Mouse (Mus musculus) ZHBTc4 (cell line): ENCODE results near the gene Cct2.
A peak's percentile ranks its signal among the peaks of the same experiment; 100 is the strongest.

Experiments used
- DNase-seq: peaks from one replicate; pipeline ENCODE4 v3.0.0-alpha.2; 2011; ENCODE audit warnings: low read depth, low spot score

The Cct2 gene

DNA sequence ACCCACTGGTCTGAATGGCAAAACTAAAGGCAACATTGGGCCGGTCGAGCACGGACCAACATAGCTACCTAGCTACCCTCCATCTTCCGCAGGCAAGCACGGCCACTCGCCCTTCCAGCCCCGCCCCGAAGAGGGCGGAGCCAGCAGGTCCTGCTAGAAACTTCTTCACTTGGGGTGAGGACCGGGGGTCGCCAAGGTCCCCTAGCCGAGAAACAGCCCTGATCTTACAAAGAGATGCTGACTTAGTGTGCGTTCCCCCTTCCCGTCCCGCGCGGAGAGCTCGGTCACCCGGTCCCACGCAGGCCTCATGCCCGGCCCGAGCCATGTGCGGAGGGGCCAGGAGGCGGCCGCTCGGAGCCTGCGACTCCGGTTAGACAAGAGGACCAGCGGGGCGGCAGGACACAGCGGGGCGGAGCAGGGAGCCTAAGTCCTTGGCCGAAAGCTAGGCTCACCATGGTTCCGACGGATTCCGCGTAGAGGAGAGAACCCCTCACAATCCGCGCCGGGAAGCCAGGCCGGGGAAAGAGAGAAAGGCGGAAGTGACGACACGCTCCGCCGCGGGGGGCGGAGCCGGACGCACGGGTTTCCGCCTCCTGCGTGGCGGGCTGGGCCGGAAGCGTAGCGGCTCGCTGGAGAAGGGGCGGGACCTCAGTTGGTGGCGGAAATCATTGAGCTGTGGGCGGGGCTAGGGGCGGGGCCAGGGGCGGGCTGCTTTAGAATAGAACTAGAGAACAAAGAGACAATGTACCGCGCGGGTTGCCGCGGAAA is at the start of gene Cct2:
TSS of gene Cct2 (minus strand) at position 561 of the 768 bp plus-strand sequence.
- DNase-seq, result peak; percentile 99

DNA sequence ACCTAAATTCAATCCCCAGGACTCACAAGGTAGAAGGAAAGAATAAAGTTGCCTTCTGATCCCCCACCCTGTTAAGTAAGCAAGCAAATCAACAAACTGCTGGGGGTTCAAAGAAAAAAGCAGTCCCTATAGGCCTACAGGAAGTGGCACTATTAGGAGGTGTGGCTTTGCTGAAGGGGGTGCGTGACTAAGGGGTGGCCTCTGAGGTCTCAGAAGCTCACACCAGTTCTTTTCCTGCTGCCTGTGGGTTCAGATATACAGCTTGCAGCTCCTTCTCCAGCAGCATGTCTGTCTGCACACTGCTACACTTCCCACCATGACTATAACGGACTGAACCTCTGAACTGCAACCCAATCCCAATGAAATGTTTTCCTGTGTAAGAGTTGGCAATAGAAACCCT is 48.9 kb upstream of the Cct2 start:
- no peak for DNase-seq

DNA sequence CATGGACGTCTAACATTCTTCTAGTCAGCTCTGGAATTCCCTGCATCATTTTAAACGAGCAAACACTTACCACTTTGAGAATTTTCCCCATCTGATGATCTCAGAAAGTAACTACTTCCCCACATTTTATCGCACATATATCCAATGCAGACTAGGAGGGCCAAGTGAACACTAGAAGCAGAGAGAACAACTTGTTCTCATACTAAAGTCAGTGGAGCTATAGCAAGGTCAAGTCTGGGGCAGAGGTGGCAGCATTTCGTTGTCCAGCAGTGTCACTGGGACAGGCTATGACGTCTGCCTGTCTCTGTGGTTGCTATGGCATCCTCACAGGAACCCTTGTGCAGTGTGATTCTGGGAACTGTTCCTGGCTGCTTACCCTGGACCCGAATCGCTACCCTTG is 47.8 kb upstream of the Cct2 start:
- DNase-seq, result no peak

DNA sequence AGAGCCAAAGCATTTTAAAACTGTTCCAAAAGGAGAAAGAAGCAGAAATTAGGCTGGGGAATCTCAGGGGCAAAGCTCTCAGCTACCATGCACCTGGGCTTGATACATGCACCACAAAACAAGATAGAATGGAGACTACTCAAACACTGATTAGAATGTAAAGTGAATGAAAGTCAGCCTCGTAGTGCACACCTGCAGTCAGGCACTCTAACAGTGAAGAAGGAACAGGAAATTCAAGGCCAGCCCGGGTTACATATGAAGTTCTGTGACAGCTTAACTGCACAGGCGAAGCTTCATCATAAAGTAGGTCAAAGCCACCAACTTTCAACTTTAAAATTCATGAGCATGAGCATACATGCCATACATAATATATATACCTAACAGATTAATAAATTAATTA is 46.7 kb upstream of the Cct2 start:
- DNase-seq, result no peak

DNA sequence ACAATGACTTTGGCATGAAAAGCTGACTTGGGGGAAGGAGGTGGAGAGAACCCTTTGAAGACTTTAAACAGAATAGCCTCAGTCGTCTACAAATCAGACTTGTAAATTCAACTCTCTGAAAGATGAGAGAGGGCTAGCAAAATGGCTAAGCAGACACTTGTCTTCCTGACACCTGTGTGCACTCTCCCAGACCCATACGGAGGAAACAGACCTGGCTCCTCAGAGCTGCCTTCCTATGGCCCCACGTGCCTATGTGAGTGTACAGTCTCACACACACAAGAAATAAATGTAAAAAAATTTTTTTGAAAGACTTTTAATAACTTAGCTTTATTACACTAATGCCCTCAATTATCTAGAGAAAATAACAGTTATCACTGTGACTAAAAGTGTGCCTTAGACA is 43.1 kb upstream of the Cct2 start:
- no peak for DNase-seq

DNA sequence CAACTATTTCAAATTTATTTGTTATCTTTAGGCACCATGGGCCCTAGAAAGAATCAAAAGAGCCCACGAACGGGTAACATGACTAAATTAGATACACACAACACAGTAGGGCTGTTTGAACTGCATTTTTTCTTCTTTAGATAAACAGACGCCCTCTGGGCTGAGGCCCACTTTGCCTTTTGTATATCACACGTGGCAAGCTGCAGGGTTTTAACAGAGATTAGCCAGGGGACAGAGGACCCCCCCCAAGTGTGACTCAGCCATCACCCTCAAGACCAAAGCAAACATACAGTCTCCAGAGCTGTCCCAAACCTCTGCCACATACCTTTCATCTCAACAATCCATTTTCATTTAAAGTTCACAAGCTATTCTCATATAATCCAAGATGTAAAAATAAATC is 42.6 kb upstream of the Cct2 start:
- DNase-seq, result no peak

DNA sequence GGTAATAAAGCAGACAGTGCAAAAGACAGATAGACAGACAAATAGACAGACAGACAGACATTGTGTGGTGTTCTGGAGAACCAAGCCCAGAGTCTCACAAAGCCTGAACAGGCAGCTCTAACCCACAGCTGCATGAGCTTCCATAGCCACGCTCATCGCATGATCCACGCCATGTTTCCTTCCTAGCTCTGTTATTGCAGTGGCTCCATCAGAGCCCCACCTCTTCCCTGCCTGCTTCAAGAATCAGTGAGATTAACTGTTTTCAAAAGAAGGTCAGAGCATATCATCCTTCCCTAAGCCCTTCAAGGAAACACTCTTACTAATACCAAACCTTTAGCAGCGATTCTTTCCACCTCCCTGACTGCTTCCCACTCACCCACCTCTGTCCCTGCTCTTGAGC is 41.4 kb upstream of the Cct2 start:
- no peak for DNase-seq

DNA sequence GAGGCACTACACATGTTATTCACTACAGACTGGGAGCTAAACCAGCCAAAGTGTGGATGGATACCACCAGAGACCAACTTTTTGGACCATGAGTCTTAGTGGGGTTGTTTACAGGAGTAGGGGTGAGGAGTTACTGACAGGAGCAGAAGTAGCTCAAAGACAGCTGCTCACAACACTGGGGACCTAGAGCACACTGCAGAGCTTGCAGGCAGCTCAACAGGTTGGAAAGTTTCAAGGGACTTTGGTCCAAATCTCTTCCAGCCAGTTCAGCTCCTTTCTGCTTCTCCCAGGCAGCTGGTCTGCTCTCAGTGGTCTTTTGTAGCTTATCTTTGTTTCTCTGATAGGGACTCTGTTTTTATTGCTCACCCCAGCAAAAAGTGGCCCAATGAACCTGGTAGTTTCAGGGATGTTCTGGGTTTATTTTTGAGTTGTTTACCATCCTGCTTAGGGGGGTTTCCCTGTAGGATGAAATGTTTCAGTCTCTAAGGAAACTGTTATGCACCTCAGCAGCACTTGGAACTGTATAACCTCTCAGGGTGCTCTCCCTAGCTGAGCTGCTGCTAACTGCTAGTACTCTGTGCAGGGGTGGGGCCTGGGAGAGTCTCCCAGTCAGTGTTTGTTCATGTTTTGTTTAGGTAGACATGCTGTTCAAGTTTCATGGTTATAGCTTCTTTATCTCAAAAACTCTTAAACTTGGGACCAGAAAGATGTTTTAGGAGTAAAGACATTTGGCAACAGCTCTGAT is 40.4 kb upstream of the Cct2 start:
- no peak for DNase-seq

DNA sequence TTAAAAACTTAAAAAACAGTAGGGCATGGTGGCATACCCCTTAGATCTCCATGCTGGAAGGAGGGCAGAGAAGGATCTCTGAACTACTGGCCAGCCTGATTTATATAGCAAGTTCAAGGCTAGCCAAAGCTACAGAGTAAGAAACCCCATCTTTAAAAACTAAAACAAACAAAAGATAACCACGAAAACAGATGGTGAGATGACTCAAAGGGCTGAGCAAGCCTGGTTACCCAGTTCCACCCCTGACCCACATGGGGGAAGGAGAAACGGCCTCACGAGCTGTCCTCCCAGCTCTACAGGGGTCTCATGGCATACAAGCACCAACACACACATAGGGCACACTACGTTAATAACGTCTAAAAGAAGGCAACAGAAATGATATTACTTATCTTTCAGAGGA is 36.6 kb upstream of the Cct2 start:
- DNase-seq, result no peak

DNA sequence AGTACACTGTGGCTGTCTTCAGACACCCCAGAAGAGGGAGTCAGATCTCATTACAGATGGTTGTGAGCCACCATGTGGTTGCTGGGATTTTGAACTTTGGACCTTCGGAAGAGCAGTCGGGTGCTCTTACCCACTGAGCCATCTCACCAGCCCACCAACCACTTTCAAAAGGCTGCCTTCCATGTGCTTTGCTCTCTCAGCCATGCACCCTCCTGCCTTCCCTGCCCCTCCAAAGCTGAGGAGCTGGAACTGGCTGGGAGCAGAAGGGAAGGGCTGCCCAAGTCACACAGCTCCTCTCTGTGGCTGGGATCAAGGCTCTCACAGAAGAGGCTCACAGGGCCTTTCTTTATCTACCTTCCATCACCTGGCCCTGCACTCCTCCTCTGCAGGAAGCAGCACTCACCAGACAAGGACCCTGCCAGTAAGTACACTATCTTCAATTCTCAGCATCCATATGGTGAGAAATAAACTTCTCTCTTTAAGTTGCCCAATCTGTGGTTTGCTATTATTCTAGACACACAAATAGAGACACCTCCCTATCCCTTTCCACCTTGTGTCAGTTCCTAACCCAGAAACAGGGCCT is 33.6 kb upstream of the Cct2 start:
- no peak for DNase-seq

DNA sequence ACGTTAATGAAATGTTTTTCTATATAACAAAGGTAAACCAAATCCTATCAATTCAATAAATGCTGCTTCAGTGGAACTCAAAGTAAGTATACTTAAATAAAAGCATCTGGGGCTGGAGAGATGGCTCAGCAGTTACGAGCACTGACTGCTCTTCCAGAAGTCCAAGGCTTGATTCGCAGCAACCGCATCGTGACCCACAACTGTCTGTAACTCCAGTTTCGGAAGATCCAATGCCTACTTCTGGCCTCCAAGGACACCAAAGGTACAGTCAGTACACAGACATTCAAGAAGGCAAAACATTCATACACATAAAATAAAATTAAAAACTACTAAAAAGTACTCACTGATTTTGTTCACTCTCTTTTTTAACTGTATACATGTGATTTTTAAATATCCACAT is 32.5 kb upstream of the Cct2 start:
- no peak for DNase-seq

DNA sequence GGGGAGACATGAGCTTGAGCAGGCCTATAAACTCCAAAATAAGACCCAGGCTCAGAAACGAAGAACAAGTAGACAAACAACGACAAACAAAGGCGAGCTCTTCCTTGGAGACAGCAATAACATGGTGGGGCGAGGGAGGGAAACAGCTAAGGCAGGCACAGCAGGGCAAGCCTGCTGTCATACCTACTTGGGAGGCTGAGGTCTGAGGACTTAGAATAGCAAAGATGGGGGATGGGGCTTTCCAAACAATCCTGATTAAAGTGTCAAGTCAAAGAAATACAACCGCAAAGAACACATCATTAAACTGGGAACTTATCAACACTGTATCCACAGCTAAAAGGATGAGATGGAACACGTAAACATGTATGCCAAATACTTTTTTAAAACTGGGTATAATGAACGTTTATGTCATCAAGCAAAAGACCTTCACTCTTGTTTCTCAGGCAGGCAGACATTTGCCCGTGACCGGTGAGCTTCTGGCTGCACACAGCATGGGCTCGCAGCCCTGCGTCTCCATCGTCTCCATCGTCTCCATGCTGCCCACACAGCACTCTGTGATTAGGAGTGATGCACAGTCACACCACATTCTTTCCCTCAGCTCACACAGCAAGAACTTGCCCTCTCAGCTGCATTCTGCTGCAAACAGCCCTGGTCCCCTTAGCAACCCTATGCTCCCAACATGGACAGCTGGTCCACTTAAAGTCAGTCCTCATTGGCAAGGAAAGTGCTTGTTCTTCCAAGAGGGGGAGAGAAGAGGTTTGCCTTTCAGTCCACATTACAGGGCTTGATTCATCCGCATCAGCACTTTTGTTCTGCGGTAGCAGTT is 31.1 kb upstream of the Cct2 start:
- no peak for DNase-seq

DNA sequence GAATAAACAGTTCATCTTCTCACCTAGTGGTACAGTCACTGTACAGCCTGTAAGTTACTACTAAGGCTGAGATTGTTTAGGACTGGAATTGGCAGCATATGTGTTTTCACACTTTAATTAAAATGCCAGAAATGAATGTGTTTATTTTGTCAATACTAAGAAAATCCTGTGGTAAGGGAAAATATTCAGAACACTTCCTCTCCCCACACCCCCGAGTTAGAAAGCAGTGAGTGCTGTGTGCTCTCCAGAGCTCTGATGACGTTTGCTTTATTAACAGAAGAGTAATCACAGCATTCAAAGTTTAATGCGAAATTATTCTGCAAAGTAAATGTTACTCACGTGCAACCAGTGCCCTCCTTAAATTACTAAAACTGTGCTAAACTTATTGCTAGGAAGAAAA is 26.0 kb upstream of the Cct2 start:
- no peak for DNase-seq

DNA sequence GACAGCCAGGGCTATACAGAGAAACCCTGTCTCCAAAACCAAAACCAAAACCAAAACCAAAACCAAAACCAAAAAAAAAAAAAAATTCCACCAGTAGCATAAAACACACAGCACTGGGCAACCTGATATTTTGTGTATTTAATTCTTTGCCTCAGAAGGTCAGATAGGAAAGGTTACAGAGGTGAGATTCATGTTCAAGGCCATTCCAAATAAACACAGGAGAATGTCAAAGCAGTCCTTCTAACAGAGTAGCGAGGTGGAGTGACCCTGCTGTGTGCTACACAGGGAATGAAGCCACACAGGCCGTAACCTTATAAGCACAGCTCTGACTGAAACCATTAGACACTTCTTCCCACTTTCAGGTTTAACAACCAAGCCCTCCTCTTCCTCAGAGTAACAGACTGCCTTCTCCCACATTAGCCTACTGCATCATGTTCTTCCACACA is 18.3 kb upstream of the Cct2 start:
- no peak for DNase-seq

DNA sequence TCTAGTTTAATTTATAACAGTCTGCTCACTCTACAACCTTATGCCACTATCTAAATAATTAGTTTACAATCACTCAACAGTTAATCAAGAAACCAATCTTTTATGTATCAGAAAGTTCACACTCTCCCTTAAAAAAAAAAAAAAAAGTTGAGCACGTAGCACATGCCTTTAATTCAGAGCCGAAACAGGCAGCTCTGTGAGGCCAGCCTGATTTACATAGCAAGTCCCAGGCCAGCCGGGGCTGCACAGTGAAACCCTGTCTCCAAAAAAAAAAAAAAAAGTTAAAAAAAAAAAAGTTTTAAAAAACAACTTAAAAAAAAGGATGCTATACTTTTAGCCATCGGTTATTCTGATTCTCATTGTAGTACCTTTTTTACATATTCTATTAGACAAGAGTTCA is 17.7 kb upstream of the Cct2 start:
- no peak for DNase-seq

DNA sequence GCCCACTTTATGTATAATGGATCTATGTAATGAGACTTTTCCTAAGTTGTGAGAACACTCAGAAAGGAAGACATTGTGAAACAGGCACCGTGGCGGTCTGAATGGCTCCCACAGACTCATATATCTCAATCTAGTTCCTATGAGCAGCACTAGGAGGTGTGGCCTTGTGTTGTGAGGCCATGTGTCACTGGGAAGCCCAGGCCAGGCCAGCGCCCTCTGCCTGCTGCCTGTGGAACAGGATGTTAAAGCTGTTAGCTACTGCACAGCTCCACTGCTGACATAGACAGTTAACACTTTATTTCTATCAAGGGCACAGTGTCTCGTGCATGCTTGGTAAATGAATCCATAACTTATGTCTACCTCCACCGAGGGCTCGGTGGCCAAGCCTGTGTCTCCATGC is 14.7 kb upstream of the Cct2 start:
- peak; percentile 78 for DNase-seq

DNA sequence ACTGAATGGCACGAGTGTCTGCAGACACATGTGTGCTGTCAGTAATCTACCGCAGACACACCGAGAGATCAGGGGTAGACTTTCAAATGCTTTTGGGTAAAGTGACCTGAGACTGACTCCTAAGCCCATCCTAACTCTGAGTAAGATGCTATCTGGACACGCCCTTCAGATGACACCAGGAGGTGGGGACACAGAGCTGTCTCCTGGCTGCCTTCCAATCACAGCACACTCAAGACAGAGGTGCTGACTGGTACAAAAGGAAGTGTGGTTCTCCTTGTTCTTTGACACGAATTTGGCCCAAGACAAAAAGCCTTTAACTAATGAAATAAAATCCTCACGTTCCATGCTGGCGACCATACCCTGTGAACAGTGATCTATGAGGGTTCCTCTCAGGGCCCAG is 9.6 kb upstream of the Cct2 start:
- DNase-seq, result peak; percentile 39

DNA sequence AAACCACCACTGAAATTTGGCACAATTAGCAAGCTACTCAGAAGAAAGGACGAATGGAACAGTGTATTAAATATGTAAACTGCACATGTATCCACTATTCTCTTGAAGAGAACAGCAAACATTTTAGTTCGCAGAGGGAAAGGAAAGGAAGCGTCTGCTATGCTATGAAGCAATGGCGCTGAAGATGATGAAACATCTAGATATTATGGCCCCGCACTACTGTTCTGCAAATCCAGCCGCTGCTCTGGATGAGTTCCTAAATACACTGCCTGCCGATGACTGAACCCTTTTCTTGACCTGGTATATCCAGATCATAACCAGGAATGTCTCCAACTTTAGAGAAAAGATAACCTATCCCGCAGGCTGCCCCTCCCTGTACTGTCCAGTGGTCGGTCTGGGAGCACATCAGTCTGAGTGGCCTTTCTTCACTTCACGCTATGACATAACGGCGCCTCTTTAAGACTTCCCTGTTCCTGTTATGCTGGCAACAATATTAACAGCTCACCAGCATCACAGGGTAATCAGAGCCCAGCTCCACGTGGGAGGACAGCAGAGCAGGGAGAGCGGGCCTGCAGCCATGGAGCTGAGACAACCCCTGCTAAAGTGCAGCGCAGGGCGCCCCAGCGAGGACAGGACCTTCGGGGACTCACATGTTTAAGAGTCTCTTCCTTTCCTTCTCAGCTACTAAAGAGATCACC is 8.7 kb upstream of the Cct2 start:
- no peak for DNase-seq

DNA sequence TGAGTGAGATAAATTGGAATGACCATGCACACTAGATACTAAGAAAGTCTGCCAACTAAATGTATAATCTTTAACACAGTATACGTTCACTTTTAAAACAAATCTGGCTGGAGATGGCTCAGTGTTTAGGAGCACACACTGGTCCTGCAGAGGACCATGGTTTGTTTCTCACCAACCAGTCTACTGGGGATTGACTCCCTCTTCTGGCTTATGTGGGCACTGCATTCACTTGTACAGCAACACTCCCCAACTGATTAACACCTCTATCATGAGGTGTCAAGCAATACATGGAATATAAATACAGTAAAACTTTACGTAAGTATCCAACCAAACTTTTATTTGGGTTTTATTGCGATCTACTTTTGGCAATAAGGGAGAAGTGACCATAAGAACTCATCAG is 5.5 kb upstream of the Cct2 start:
- DNase-seq, result peak; percentile 64

DNA sequence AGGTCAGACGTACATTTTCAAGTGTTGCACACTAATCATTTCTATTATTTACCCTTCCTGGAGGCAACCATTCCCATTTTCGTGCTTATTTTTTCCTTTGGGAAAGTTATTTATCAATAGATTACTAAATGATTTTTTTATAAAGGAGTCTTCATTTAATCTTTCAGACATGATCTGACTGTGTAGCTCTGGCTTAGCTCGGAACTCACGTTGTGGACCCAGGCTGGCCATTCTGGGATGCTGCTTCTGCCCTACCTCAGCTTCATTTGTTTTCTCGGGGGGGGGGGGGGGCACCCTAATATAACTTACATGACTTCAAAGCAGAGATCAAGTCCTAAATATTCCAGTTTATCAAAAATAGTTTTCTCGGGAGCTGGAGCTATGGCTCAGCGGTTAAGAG is 462 bp upstream of the Cct2 start:
- DNase-seq, result no peak

DNA sequence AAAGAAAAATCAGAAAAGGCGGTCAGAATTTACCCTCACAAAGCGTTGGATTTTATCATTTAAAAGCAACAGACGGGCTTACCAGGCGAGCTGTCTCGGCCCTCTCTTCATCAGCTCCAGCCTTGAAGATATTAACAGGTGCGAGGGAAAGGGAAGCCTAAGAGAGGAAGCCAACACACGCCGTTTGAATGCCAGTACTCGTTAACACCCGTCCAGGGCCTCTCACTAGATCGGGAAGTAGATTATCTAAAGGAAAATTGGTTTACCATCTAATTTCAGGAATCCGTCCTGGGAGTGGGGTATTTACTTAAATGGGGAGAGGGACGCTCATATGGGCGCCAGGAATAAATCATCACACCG is 740 bp downstream of the Cct2 start:
- no peak for DNase-seq

DNA sequence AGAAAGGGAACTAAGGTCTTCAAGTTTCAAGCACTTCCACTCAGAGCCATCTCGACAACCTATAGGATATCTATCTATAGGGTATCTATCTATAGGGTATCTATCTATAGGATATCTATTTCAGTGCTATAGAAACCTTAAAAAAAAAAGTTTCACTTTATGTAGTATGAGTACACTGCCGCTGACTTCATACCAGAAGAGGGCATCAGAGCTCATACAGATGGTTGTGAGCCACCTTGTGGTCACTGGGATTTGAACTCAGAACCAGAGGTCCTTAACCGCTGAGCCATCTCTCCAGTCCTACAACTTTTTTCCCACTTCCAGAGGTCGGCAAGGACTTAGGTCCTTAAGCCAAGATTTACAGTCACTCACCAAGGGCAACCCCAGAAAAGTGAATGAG is 7.9 kb downstream of the Cct2 start:
- DNase-seq, result no peak
